Mouse (Mus musculus): ENCODE data around the gene Dsn1. TPM values are rescaled to one million over a fixed set of nuclear protein-coding genes. Genes with fewer than 3 reads are reported as not detected.
A peak's percentile ranks its signal among the peaks of the same experiment; 100 is the strongest.

The Dsn1 gene
- polyA plus RNA-seq, 1 experiment, result 5.4 TPM

DNA sequence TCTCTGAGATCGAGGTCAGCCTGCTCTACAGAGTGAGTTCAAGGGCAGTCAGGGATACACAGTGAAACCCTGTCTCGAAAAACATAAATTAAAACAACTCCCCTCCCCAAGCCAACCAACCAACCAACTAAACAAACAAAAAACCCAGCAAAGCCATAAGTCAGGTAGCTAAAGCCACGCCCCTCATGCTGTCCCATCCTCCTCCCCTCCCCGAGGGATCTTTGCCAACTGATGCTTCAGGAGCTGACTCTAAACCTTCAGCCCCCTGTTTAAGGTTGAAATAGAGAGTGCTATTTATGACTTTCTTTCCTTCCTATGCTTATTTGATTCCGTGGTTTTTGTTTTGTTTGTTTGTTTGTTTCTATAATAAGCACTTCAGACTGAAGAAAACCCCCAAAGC lies 40.0 kb upstream of the Dsn1 start:
- no peak for TF ChIP-seq CTCF (IDR thresholded peaks at IDR 0.05; ENCODE audit: extremely low read depth, insufficient read depth, low read length)
- no peak for TF ChIP-seq POLR2A (IDR thresholded peaks at IDR 0.05; ENCODE audit: extremely low read depth, insufficient read depth, low read length)
- peaks cover 12% of the 10 kb centered on the region for H3K4me1 ChIP-seq (ENCODE audit: control insufficient read depth, insufficient read depth, low read length)

DNA sequence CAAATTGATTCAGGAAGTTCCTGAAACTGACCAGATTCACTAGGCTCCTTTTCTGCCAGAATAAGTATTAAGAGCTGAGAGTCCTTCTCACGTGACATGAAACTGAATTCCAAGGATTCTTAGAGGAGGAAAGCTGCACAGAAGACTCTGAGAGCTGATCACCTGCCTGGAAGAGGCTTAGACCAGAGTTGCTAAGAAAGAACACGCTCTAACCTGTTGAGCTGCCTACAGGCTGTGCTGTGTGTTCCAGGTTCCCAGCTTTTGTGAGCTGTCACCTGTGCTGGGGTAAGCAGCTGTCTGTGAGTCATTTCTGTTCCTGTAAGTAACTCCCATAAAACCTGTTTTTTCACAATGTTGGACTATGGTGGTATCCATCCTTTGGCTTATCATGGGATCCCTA lies 39.0 kb upstream of the Dsn1 start:
- TF ChIP-seq CTCF (IDR thresholded peaks at IDR 0.05; ENCODE audit: extremely low read depth, insufficient read depth, low read length), result no peak
- peaks cover 12% of the 10 kb centered on the region for H3K4me1 ChIP-seq (ENCODE audit: control insufficient read depth, insufficient read depth, low read length)
- no peak overlapping the region for H3K4me3 ChIP-seq (ENCODE audit: insufficient read depth, low read length)
- H3K27ac ChIP-seq (ENCODE audit: insufficient read depth, low read length), result no peak overlapping the region

More for the DNA sequence above, 40.0 kb upstream of the Dsn1 start:
- H3K27ac ChIP-seq (ENCODE audit: insufficient read depth, low read length), result no peak overlapping the region
- H3K4me3 ChIP-seq (ENCODE audit: insufficient read depth, low read length), result no peak overlapping the region

DNA sequence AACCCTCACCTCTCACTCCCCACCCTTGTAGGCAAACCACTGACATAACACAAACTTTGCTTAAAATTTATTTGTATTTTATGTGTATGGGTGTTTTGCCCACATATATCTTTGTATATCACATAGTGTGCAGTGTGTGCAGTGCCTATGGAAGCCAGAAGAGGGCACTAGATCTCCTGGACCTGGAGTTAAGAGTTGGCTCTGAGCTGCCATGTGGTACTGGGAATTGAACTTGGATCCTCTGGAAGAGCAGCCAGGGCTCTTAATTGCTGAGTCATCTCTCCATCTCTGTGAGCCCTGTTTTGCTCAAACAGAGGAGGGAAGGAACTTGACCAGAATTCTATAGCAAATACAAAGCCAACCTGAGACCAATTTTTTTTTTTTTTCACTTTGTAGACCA lies 37.0 kb upstream of the Dsn1 start:
- Histone ChIP-seq H3K4me3 (ENCODE audit: insufficient read depth, low read length) (no peak overlapping the region), H3K27ac (ENCODE audit: insufficient read depth, low read length) (no peak overlapping the region), H3K4me1 (ENCODE audit: control insufficient read depth, insufficient read depth, low read length) (peaks cover 5% of the 10 kb centered on the region)
- TF ChIP-seq CTCF (IDR thresholded peaks at IDR 0.05; ENCODE audit: extremely low read depth, insufficient read depth, low read length) (no peak), POLR2A (IDR thresholded peaks at IDR 0.05; ENCODE audit: extremely low read depth, insufficient read depth, low read length) (no peak)

DNA sequence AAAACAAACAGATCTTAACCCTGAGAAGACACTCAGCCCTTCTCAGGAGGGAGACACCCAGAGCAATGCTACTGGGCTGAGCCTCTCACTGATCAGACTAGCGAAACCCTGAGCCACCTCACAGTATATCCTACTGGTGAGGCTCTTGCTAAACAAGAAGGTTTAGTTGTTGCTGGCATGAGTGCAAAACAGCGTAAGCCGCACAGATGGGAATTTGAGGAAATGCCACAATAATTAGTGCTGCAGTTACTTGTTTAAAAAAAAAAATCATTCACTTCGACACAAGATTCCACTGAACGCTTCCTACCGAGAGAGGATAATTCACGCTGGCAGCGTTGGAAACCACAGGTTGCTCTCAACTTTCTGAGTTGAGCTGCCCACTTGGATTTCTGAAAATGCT lies 36.6 kb upstream of the Dsn1 start:
- TF ChIP-seq CTCF (IDR thresholded peaks at IDR 0.05; ENCODE audit: extremely low read depth, insufficient read depth, low read length), result no peak
- no peak for TF ChIP-seq POLR2A (IDR thresholded peaks at IDR 0.05; ENCODE audit: extremely low read depth, insufficient read depth, low read length)
- Histone ChIP-seq H3K4me3 (ENCODE audit: insufficient read depth, low read length) (no peak overlapping the region), H3K27ac (ENCODE audit: insufficient read depth, low read length) (no peak overlapping the region)

DNA sequence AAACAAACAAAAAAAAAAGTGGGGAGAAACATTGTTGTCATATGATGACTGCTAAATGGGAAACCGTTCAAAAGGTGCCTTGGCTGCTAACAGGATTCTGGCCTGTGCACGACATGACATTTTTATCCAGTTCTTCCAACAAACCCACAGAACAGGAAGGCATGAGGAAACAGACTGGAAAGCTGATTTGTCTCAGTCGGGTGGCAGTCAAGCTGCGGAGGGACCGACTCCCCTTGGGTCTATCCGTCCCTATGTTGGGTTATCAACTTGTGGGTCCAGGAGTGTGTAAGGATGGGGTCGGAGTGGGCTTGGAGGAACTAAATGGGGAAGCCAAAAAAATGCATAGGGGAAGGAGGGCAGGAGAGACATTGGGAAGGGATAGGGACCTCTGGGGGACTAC lies 34.5 kb upstream of the Dsn1 start:
- Histone ChIP-seq H3K4me3 (ENCODE audit: insufficient read depth, low read length) (no peak overlapping the region), H3K27ac (ENCODE audit: insufficient read depth, low read length) (no peak overlapping the region), H3K4me1 (ENCODE audit: control insufficient read depth, insufficient read depth, low read length) (no peaks in the 10 kb centered on the region)
- no peak for TF ChIP-seq POLR2A (IDR thresholded peaks at IDR 0.05; ENCODE audit: extremely low read depth, insufficient read depth, low read length)
- no peak for TF ChIP-seq CTCF (IDR thresholded peaks at IDR 0.05; ENCODE audit: extremely low read depth, insufficient read depth, low read length)

More for the DNA sequence above, 36.6 kb upstream of the Dsn1 start:
- peaks cover 2% of the 10 kb centered on the region for H3K4me1 ChIP-seq (ENCODE audit: control insufficient read depth, insufficient read depth, low read length)

DNA sequence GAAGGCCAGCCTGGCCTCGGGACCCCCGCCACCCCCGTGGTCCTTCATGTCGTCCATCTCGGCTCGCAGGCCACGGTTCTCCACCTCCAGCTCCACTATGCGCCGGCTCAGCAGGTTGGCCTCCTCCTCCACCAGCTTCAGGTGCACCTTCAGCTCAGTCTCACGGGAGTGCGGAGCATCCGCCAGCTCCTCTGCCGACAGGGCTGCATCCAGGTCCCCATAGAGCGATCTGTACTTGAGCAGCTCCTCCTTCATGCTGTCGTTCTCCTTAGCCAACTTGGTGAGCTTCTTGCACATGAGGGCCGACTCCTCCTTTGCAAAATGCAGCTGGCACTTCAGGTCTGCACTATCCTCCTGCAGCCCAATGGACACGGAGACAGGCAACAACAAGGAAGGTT lies 33.7 kb upstream of the Dsn1 start:
- peak overlapping the region; percentile 18; the same call in 1 of the 2 replicates for H3K27ac ChIP-seq (ENCODE audit: insufficient read depth, low read length)
- no peak for TF ChIP-seq CTCF (IDR thresholded peaks at IDR 0.05; ENCODE audit: extremely low read depth, insufficient read depth, low read length)
- no peak for TF ChIP-seq POLR2A (IDR thresholded peaks at IDR 0.05; ENCODE audit: extremely low read depth, insufficient read depth, low read length)
- H3K4me3 ChIP-seq (ENCODE audit: insufficient read depth, low read length), result no peak overlapping the region
- H3K4me1 ChIP-seq (ENCODE audit: control insufficient read depth, insufficient read depth, low read length), result no peaks in the 10 kb centered on the region

DNA sequence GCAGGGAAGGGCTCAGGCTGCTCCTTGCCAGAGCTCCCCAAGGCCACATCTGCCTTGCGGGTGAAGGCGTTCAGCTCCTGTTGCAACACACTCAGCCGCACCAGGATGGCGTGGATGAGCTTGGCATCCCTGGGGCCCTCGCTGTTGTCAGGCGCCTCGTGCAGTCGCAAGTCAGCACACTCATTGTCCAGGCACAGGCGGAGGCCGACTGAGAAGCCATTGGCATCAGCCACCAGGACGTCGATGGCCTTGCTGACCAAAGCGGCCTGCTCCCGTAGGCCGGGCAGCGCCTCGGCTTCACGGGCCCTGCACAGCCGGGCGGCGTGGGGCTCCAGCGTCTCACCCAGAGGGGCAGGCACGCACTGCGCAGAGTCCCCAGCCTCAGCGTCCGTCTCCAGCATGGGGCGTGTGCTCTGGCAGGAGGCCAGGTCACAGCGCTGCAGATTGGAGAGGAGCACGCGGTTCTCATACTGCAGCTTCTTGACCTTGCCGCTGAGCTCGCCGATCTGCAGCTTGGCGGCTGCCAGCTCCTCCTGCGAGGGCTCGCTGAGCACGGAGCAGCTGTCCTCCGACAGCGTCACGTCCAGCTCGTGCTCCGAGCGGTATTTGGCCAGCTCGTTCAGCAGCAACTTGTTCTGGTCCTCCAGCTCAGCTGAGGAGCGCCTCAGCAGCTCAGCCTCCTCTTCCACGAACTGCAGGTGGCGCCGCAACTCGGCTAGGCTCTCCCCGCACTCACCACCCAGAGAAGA lies 33.1 kb upstream of the Dsn1 start:
- Histone ChIP-seq H3K27ac (ENCODE audit: insufficient read depth, low read length) (no peak overlapping the region; the same call in 1 of the 2 replicates), H3K4me3 (ENCODE audit: insufficient read depth, low read length) (no peak overlapping the region), H3K4me1 (ENCODE audit: control insufficient read depth, insufficient read depth, low read length) (no peaks in the 10 kb centered on the region)
- TF ChIP-seq CTCF (IDR thresholded peaks at IDR 0.05; ENCODE audit: extremely low read depth, insufficient read depth, low read length) (0 out of 2 replicates have a peak, but pooled peaks have one; percentile 11), POLR2A (IDR thresholded peaks at IDR 0.05; ENCODE audit: extremely low read depth, insufficient read depth, low read length) (no peak)

DNA sequence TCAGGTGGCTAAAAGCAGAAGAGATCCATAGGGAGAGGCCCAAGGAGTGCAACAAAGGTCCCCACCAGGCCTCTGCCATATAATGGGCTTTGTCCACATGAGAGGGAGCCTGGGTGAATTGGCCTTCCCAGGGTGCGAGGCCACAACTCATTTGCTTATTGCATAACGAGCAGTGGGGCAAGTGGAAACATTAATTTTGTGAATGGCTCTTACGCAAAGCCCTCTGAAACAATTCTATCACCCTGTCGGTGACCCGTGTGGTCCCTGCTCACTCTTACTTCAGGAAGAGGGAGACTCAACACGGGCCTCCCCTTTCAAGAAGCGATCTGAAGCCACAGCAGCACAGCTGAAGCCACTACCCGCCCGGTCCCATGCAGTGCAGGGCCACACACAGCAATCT lies 30.3 kb upstream of the Dsn1 start:
- Histone ChIP-seq H3K4me1 (ENCODE audit: control insufficient read depth, insufficient read depth, low read length) (no peaks in the 10 kb centered on the region), H3K4me3 (ENCODE audit: insufficient read depth, low read length) (no peak overlapping the region), H3K27ac (ENCODE audit: insufficient read depth, low read length) (no peak overlapping the region)
- no peak for TF ChIP-seq CTCF (IDR thresholded peaks at IDR 0.05; ENCODE audit: extremely low read depth, insufficient read depth, low read length)
- TF ChIP-seq POLR2A (IDR thresholded peaks at IDR 0.05; ENCODE audit: extremely low read depth, insufficient read depth, low read length), result no peak

DNA sequence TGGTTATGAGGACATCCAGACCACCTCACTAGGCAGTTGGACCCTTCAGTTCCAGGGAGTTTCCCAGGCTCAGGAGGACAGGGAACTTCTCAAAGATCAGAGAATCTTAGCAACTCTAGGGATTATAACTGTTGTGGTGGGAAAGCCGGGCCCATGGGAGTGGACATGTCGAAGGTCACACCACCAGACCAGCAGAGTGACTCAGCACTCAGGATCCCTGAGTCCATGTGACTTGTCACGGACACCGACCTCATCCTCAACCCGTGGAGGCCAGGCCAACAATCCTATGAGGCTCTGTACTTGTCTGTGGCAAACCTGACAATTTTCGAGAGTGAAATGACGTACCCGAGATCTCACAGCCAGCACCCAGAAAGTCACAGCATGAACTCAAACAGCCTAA lies 29.4 kb upstream of the Dsn1 start:
- Histone ChIP-seq H3K4me3 (ENCODE audit: insufficient read depth, low read length) (no peak overlapping the region), H3K4me1 (ENCODE audit: control insufficient read depth, insufficient read depth, low read length) (no peaks in the 10 kb centered on the region), H3K27ac (ENCODE audit: insufficient read depth, low read length) (no peak overlapping the region)
- no peak for TF ChIP-seq POLR2A (IDR thresholded peaks at IDR 0.05; ENCODE audit: extremely low read depth, insufficient read depth, low read length)
- TF ChIP-seq CTCF (IDR thresholded peaks at IDR 0.05; ENCODE audit: extremely low read depth, insufficient read depth, low read length), result no peak

DNA sequence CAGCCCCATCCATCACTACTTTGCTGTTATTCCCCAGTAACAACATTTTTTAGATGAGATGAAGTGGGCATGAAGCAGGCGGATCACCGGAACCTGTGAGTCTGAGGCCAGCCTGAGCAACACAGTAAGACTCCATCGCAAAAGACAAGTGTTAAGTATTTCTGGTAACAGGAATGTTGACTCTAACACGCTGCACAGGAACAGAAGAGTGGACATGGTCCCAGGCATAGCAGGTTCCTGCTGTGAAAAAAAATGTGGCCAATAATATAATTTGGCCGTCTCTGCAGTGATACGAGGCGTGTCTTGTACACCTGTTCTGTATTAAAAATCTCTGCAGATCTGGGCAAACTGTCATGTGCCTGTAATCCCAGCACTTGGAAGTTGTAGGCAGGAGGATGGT lies 28.4 kb upstream of the Dsn1 start:
- H3K4me3 ChIP-seq (ENCODE audit: insufficient read depth, low read length), result no peak overlapping the region
- no peaks in the 10 kb centered on the region for H3K4me1 ChIP-seq (ENCODE audit: control insufficient read depth, insufficient read depth, low read length)
- H3K27ac ChIP-seq (ENCODE audit: insufficient read depth, low read length), result no peak overlapping the region
- TF ChIP-seq CTCF (IDR thresholded peaks at IDR 0.05; ENCODE audit: extremely low read depth, insufficient read depth, low read length) (no peak), POLR2A (IDR thresholded peaks at IDR 0.05; ENCODE audit: extremely low read depth, insufficient read depth, low read length) (no peak)
